Mouse (Mus musculus): ENCODE data around the gene Dedd.

DNA sequence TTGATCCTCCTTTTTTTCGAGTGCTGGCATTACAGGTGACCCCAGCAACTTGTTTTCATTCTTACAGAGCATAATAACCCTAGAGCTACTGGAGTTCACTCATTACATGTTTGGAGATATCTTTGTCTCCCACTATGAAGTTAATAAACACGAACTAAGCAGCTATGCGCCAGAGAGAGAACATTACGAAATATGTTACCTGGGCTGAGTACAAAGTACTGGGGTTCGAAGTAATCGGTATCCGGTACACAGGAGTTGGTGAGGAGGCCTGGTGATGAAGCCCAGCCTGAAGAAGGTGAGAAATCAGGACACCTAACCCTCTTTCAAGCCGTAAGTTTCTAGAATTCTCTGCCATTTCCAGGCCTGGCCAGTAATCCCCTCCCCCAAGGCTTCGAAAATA is 15.8 kb downstream of the Dedd start:
- no peak for TF ChIP-seq CTCF (IDR thresholded peaks at IDR 0.05; ENCODE audit: low read depth, low read length)
- TF ChIP-seq POLR2A (IDR thresholded peaks at IDR 0.05; ENCODE audit: extremely low read depth, insufficient read depth, low read length): no peak
